ENCODE assay signal across 24 mouse cellular contexts in the genomic region with DNA sequence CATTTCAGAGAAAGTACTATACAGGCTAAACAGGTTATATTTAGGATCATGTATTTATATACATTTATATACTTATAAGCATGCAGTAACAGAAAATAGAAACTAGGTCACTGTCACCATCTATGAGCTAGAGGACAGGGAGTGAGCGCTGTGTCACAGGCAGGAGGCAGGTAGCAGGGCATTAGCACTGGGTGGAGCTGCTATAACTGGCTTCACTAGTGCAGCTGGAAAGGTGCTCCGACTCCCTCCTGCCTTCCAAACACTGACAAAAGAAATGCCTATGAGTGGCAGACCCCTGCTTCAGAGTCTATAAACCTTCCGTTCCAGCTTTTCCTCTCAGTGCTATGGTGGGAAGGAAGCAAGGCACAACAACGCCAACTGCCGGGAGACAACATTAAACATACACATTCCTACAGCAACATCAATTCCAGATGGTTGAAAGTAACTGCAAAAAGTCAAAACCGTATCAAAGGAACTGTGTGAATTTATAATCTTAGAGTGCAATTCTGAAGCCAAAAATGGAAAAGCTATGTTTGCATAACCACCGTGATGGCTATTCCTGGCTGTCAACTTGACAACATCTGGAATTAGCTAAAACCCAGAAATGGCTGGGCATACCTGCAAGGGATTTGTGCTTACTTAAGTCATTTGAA. TPM values are rescaled to one million over a fixed set of nuclear protein-coding genes. Genes with fewer than 3 reads are reported as not detected.
DNase-seq lines count a peak whose midpoint lies in the region; ATAC-seq and TF ChIP-seq lines count a peak whose summit lies in the region.
"Had no signal": no experiment of that assay in that cellular context is flagged by ENCODE, and none has a peak within 500 bp of the region (broad histone marks: within the 10 kb centered on the region; RNA-seq: fewer than 3 reads in every experiment).

No protein-coding gene starts in this region.

- TF ChIP-seq CTCF in forebrain, postnatal 0 days (IDR thresholded peaks at IDR 0.05; ENCODE audit: low read depth), result no peak

- no peaks in the 10 kb centered on the region for H3K9me3 ChIP-seq in forebrain, postnatal 0 days (ENCODE audit: low read length)
- no peaks in the 10 kb centered on the region for H3K9me3 ChIP-seq in forebrain, embryonic 16.5 days (ENCODE audit: control insufficient read depth, low read length)
- no peaks in the 10 kb centered on the region for H3K9me3 ChIP-seq in stomach, embryonic 14.5 days (ENCODE audit: control insufficient read depth, low read depth, low read length)
- H3K9me3 ChIP-seq: intestine, embryonic 15.5 days; kidney, embryonic 15.5 days; liver, embryonic 15.5 days; megakaryocyte, embryonic 14.5 days had no signal

- peak; percentile 9 for DNase-seq in forebrain, postnatal 0 days
- peak; percentile 50 for DNase-seq in brain, adult 2 months (ENCODE audit: low read depth, low spot score)
- peak; percentile 31 for DNase-seq in fibroblast of lung, adult 2 months (ENCODE audit: low read depth)
- DNase-seq in urinary bladder, postnatal 25 days (ENCODE audit: low spot score), result no peak
- DNase-seq in gastrocnemius, adult 18-20 months (ENCODE audit: low spot score), result no peak
- no peak for DNase-seq in thymus, postnatal 14 days
- DNase-seq: adrenal gland, adult 8-10 months; cerebellum, adult 11 months; gastrocnemius, postnatal 36 days; heart, postnatal 14 days had no signal

- no peaks in the 10 kb centered on the region for H3K27me3 ChIP-seq in forebrain, postnatal 0 days (ENCODE audit: insufficient read depth, low read length)
- H3K27me3 ChIP-seq in forebrain, embryonic 16.5 days (replicated peaks; ENCODE audit: control insufficient read depth, insufficient read depth, low read length), result no peaks in the 10 kb centered on the region
- H3K27me3 ChIP-seq in stomach, embryonic 14.5 days (ENCODE audit: control insufficient read depth, insufficient read depth, low read length), result no peaks in the 10 kb centered on the region
- H3K27me3 ChIP-seq: intestine, embryonic 15.5 days; kidney, embryonic 15.5 days; liver, embryonic 15.5 days had no signal

- H3K4me3 ChIP-seq in forebrain, postnatal 0 days (ENCODE audit: low read depth, low read length), result no peak overlapping the region
- no peak overlapping the region for H3K4me3 ChIP-seq in forebrain, embryonic 16.5 days (replicated peaks; ENCODE audit: low read length)
- no peak overlapping the region for H3K4me3 ChIP-seq in stomach, embryonic 14.5 days (ENCODE audit: low read depth, low read length)
- H3K4me3 ChIP-seq: erythroblast, embryonic 14.5 days; intestine, embryonic 15.5 days; kidney, embryonic 15.5 days; liver, embryonic 15.5 days; megakaryocyte, embryonic 14.5 days had no signal

- H3K9ac ChIP-seq in forebrain, postnatal 0 days, result no peak overlapping the region
- H3K9ac ChIP-seq in forebrain, embryonic 16.5 days (replicated peaks; ENCODE audit: low read depth, low read length), result no peak overlapping the region
- H3K9ac ChIP-seq in stomach, embryonic 14.5 days (replicated peaks; ENCODE audit: low read depth, low read length), result no peak overlapping the region
- H3K9ac ChIP-seq: hindbrain, embryonic 14.5 days; intestine, embryonic 15.5 days; kidney, embryonic 15.5 days; liver, embryonic 15.5 days had no signal

- 0 out of 2 replicates have a peak, but pooled peaks cover 2% of the 10 kb centered on the region for H3K4me1 ChIP-seq in forebrain, postnatal 0 days (ENCODE audit: insufficient read depth)
- no peaks in the 10 kb centered on the region for H3K4me1 ChIP-seq in forebrain, embryonic 16.5 days (replicated peaks; ENCODE audit: control insufficient read depth, insufficient read depth, low read length)
- no peaks in the 10 kb centered on the region for H3K4me1 ChIP-seq in stomach, embryonic 14.5 days (ENCODE audit: control insufficient read depth, insufficient read depth, low read length)
- H3K4me1 ChIP-seq: intestine, embryonic 15.5 days had no signal

- no peak overlapping the region for H3K27ac ChIP-seq in forebrain, postnatal 0 days (ENCODE audit: low read depth, low read length)
- H3K27ac ChIP-seq in forebrain, embryonic 16.5 days (ENCODE audit: low read length), result no peak overlapping the region
- H3K27ac ChIP-seq in stomach, embryonic 14.5 days (ENCODE audit: low read length), result peak overlapping the region; percentile 58; the same call in 1 of the 2 replicates
- H3K27ac ChIP-seq: hindbrain, embryonic 14.5 days; intestine, embryonic 15.5 days; kidney, embryonic 15.5 days; liver, embryonic 15.5 days had no signal

- H3K4me2 ChIP-seq in forebrain, postnatal 0 days (ENCODE audit: low read depth), result no peak overlapping the region
- H3K4me2 ChIP-seq in forebrain, embryonic 16.5 days (ENCODE audit: low read length), result no peak overlapping the region
- no peak overlapping the region for H3K4me2 ChIP-seq in stomach, embryonic 14.5 days (replicated peaks; ENCODE audit: low read depth, low read length)
- H3K4me2 ChIP-seq: heart, embryonic 11.5 days; hindbrain, embryonic 14.5 days; intestine, embryonic 15.5 days; kidney, embryonic 15.5 days; liver, embryonic 15.5 days had no signal

- peak; percentile 54 for ATAC-seq in forebrain, postnatal 0 days
- ATAC-seq in forebrain, embryonic 16.5 days, result no peak
- peak; percentile 28; the same call in 1 of the 2 replicates for ATAC-seq in stomach, embryonic 14.5 days (ENCODE audit: insufficient number of reproducible peaks, insufficient read depth, low FRiP score, low read depth)
- ATAC-seq: intestine, embryonic 15.5 days; lung, postnatal 0 days had no signal

- H3K36me3 ChIP-seq in forebrain, postnatal 0 days (ENCODE audit: insufficient read depth), result no peaks in the 10 kb centered on the region
- no peaks in the 10 kb centered on the region for H3K36me3 ChIP-seq in forebrain, embryonic 16.5 days (ENCODE audit: control insufficient read depth, insufficient read depth)
- peaks cover 12% of the 10 kb centered on the region for H3K36me3 ChIP-seq in stomach, embryonic 14.5 days (ENCODE audit: control insufficient read depth, insufficient read depth, low read length)

- WGBS in forebrain, postnatal 0 days, result 72% methylated on average over 7 of the region's 7 CpGs
- 76% methylated on average over 7 of the region's 7 CpGs for WGBS in forebrain, embryonic 16.5 days
- WGBS in stomach, embryonic 14.5 days, result 52% methylated on average over 7 of the region's 7 CpGs

RNA-seq across cellular contexts. Expression of gene Stxbp3, which starts 49.1 kb away (rescaled TPM):
- 9.5 and 9.7 TPM in 2 replicates for total RNA-seq in forebrain, postnatal 0 days (2014; rRNA removed)
- polyA plus RNA-seq in forebrain, postnatal 0 days (2015; fragmentation: Nextera tagmentation; extraction: Ambion mirVana), result 8.2 and 11.2 TPM in 2 replicates
- polyA plus RNA-seq in forebrain, embryonic 16.5 days (2015; fragmentation: Nextera tagmentation; extraction: Ambion mirVana), result 12.8 and 14.5 TPM in 2 replicates
- polyA plus RNA-seq in stomach, embryonic 14.5 days (2014; fragmentation: Nextera tagmentation; extraction: Ambion mirVana), result 41.4 and 43.6 TPM in 2 replicates
- 10 to 100 TPM; 37.0 to 39.0 TPM for total RNA-seq in gastrocnemius, adult 18-20 months (2021)

RNA-seq across cellular contexts. Expression of gene Aknad1, which starts 51.7 kb away (rescaled TPM):
- total RNA-seq in forebrain, postnatal 0 days (2014; rRNA removed), result under 0.01 TPM in 1 of 2 replicates, not detected in the other
- not detected in 2 replicates for polyA plus RNA-seq in forebrain, postnatal 0 days (2015; fragmentation: Nextera tagmentation; extraction: Ambion mirVana)
- polyA plus RNA-seq in forebrain, embryonic 16.5 days (2015; fragmentation: Nextera tagmentation; extraction: Ambion mirVana), result not detected in 2 replicates
- polyA plus RNA-seq in stomach, embryonic 14.5 days (2014; fragmentation: Nextera tagmentation; extraction: Ambion mirVana), result 0.24 and 0.41 TPM in 2 replicates
- under 1 TPM; 0.14 to 0.30 TPM for total RNA-seq in gastrocnemius, adult 18-20 months (2021)
- total RNA-seq: layer of hippocampus, postnatal 25 days; left cerebral cortex, postnatal 25 days; MEL; midbrain, postnatal 0 days had no signal
- polyA plus RNA-seq: heart, embryonic 11.5 days; hindbrain, embryonic 14.5 days; midbrain, postnatal 0 days had no signal

Comparison
In these comparisons a context has a peak if more than half of its experiments do, and no peak if none do; other contexts are left out.
1. DNase-seq: peak in forebrain, postnatal 0 days (single experiment), brain, adult 2 months (single experiment) and fibroblast of lung, adult 2 months (single experiment); none in urinary bladder, postnatal 25 days (single experiment), gastrocnemius, adult 18-20 months (single experiment) and thymus, postnatal 14 days (single experiment).